Mouse (Mus musculus): ENCODE measurements around the gene Abca17. TPM values are rescaled to one million over a fixed set of nuclear protein-coding genes. Genes with fewer than 3 reads are reported as not detected.

Abca17 gene
- polyA plus RNA-seq, 1 experiment, result 21.1 TPM

DNA sequence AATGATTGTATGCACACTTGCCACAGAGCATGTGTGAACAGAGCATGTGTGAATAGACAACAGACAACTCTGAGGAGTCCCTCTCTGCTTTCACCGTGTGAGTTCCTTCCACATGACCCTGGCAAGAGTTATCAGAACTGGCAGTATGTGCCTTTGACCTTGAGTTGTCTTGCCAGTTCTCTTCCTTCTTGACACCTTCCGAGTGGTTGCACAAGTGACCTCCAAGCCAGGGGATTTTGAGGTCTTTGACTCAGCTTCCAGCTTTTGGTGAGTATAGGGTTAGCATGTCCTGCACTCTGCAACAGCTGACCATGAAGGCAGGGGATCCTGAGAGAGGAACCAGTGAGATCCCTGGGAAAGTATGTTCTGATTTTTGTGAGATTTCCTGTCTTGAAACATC, 27.6 kb upstream of the Abca17 start:
- no peak overlapping the region for H3K27ac ChIP-seq (ENCODE audit: control insufficient read depth, insufficient read depth, low read depth, low read length)
- H3K4me3 ChIP-seq (ENCODE audit: control insufficient read depth, low read depth, low read length), result no peak overlapping the region
- no peaks in the 10 kb centered on the region; the same call in 1 of the 2 replicates for H3K4me1 ChIP-seq (ENCODE audit: control insufficient read depth, insufficient read depth, low read length)
- no peaks in the 10 kb centered on the region for H3K27me3 ChIP-seq (ENCODE audit: control insufficient read depth, insufficient read depth, low read length)
- H3K36me3 ChIP-seq (ENCODE audit: control insufficient read depth, insufficient read depth, low read length), result no peaks in the 10 kb centered on the region
- TF ChIP-seq POLR2A (IDR thresholded peaks at IDR 0.05; ENCODE audit: control insufficient read depth, low read depth, low read length) (no peak), CTCF (IDR thresholded peaks at IDR 0.05; ENCODE audit: control insufficient read depth, insufficient read depth, insufficient replicate concordance, low read depth, low read length) (no peak)

DNA sequence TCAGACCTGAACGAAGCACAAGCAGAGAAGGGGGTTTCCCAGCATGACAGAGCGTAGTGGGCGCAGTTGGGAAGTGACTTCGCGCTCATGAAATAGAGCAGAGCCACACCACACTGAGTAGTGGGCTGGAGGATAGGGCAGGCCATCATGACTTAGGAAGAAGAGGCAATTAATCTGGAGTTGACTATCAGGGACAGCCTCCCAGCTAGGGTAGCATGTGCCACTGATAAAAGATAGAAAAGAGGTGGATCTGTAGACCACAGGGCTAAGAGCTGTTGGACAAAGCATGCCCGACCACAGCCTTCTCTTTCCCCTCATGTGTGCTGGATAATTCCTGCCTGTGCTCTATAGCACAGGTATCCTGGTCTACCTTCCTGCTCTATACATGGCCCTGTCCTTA, 25.0 kb upstream of the Abca17 start:
- no peak overlapping the region for H3K27ac ChIP-seq (ENCODE audit: control insufficient read depth, insufficient read depth, low read depth, low read length)
- TF ChIP-seq POLR2A (IDR thresholded peaks at IDR 0.05; ENCODE audit: control insufficient read depth, low read depth, low read length) (no peak), CTCF (IDR thresholded peaks at IDR 0.05; ENCODE audit: control insufficient read depth, insufficient read depth, insufficient replicate concordance, low read depth, low read length) (no peak)
- no peak overlapping the region for H3K4me3 ChIP-seq (ENCODE audit: control insufficient read depth, low read depth, low read length)
- H3K4me1 ChIP-seq (ENCODE audit: control insufficient read depth, insufficient read depth, low read length), result no peaks in the 10 kb centered on the region; the same call in 1 of the 2 replicates
- no peaks in the 10 kb centered on the region for H3K36me3 ChIP-seq (ENCODE audit: control insufficient read depth, insufficient read depth, low read length)
- no peaks in the 10 kb centered on the region for H3K27me3 ChIP-seq (ENCODE audit: control insufficient read depth, insufficient read depth, low read length)

DNA sequence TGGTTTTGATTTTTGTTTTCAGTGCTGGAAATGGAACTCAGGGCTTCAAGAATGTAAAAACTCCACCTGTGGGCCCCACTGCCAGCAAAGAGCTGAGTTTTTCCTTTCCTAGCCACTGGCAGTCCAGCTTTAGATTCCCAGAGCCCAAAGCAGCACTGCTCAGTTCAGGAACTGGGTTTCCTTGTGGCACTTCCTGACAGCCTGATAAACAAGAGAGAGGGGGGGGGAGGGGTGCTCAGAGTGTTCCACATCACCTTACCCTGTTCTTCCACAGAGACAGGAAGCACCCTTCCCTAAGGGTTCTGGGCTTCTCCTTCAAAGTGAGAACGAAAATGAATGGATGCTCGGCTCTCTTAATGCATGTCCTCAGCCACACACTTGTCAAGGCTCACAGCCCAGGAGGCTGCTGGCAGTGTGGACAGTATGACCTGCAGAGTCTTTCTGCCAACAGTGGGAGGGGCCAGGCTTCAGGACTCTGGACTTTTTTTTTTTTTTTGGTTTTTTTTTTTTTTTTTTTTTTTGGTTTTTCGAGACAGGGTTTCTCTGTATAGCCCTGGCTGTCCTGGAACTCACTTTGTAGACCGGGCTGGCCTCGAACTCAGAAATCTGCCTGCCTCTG, 24.3 kb upstream of the Abca17 start:
- Histone ChIP-seq H3K4me1 (ENCODE audit: control insufficient read depth, insufficient read depth, low read length) (no peaks in the 10 kb centered on the region; the same call in 1 of the 2 replicates), H3K36me3 (ENCODE audit: control insufficient read depth, insufficient read depth, low read length) (no peaks in the 10 kb centered on the region), H3K4me3 (ENCODE audit: control insufficient read depth, low read depth, low read length) (no peak overlapping the region), H3K27ac (ENCODE audit: control insufficient read depth, insufficient read depth, low read depth, low read length) (no peak overlapping the region), H3K27me3 (ENCODE audit: control insufficient read depth, insufficient read depth, low read length) (no peaks in the 10 kb centered on the region)
- TF ChIP-seq CTCF (IDR thresholded peaks at IDR 0.05; ENCODE audit: control insufficient read depth, insufficient read depth, insufficient replicate concordance, low read depth, low read length) (no peak), POLR2A (IDR thresholded peaks at IDR 0.05; ENCODE audit: control insufficient read depth, low read depth, low read length) (no peak)

DNA sequence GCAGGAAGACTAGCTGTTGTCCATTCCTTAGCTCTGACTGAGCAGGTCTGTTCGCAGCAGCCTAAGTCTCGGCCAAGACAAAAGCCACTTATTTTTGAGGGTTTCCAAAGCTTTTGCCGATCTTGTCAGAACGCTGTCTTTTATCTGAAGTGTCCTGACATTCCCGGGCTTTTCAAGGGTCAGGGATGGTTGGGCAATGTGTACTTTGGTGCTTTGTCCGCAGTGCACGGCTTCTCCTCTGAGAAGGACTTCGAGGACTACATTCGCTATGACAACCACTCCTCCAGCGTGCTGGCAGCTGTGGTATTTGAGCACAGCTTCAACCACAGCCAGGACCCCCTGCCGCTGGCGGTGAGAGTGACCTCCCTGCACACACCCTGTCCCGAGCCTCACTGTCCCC, 15.0 kb upstream of the Abca17 start:
- H3K4me3 ChIP-seq (ENCODE audit: control insufficient read depth, low read depth, low read length), result no peak overlapping the region
- TF ChIP-seq POLR2A (IDR thresholded peaks at IDR 0.05; ENCODE audit: control insufficient read depth, low read depth, low read length) (no peak), CTCF (IDR thresholded peaks at IDR 0.05; ENCODE audit: control insufficient read depth, insufficient read depth, insufficient replicate concordance, low read depth, low read length) (no peak)
- no peaks in the 10 kb centered on the region for H3K27me3 ChIP-seq (ENCODE audit: control insufficient read depth, insufficient read depth, low read length)
- H3K36me3 ChIP-seq (ENCODE audit: control insufficient read depth, insufficient read depth, low read length), result no peaks in the 10 kb centered on the region
- no peak overlapping the region for H3K27ac ChIP-seq (ENCODE audit: control insufficient read depth, insufficient read depth, low read depth, low read length)
- no peaks in the 10 kb centered on the region; the same call in 1 of the 2 replicates for H3K4me1 ChIP-seq (ENCODE audit: control insufficient read depth, insufficient read depth, low read length)

DNA sequence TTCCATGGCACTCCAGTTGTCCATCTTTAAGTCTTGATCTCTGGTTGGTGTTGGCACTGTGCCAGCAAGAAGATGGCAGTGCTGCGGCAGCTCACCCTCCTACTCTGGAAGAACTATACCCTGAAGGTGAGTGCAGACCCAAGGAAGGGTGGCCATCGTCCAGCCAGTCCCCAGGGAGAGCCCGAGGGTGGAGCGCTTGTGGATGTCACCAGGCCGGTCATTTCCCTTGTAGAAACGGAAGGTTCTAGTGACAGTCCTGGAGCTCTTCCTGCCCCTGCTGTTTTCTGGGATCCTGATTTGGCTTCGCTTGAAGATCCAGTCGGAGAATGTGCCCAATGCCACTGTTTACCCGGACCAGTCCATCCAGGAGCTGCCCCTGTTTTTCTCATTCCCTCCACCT, 13.6 kb upstream of the Abca17 start:
- no peaks in the 10 kb centered on the region for H3K27me3 ChIP-seq (ENCODE audit: control insufficient read depth, insufficient read depth, low read length)
- H3K27ac ChIP-seq (ENCODE audit: control insufficient read depth, insufficient read depth, low read depth, low read length), result no peak overlapping the region
- no peaks in the 10 kb centered on the region for H3K36me3 ChIP-seq (ENCODE audit: control insufficient read depth, insufficient read depth, low read length)
- H3K4me3 ChIP-seq (ENCODE audit: control insufficient read depth, low read depth, low read length), result no peak overlapping the region
- H3K4me1 ChIP-seq (ENCODE audit: control insufficient read depth, insufficient read depth, low read length), result peaks cover 2% of the 10 kb centered on the region; the same call in 1 of the 2 replicates
- TF ChIP-seq POLR2A (IDR thresholded peaks at IDR 0.05; ENCODE audit: control insufficient read depth, low read depth, low read length), result no peak
- no peak for TF ChIP-seq CTCF (IDR thresholded peaks at IDR 0.05; ENCODE audit: control insufficient read depth, insufficient read depth, insufficient replicate concordance, low read depth, low read length)

DNA sequence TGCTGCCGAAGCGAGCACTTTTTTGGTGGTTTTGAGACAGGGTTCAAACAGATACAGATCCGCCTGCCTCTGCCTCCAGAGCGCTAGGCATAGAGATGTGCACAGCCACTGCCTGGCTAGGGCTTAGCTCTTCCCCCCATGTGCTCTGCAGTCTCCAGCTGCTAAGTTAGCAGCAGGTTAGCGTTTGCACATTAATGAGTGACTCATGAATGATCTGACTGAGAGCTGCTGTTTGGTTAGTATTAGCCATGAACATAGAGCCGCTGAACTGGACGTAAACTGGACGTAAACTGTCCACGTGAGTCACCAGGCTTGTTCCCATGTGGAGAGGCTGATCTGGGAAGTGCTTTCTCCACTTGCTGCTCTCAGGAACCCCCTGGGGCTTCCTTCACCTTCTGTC, 11.7 kb upstream of the Abca17 start:
- H3K4me1 ChIP-seq (ENCODE audit: control insufficient read depth, insufficient read depth, low read length), result peaks cover 2% of the 10 kb centered on the region; the same call in 1 of the 2 replicates
- H3K27ac ChIP-seq (ENCODE audit: control insufficient read depth, insufficient read depth, low read depth, low read length), result no peak overlapping the region
- TF ChIP-seq CTCF (IDR thresholded peaks at IDR 0.05; ENCODE audit: control insufficient read depth, insufficient read depth, insufficient replicate concordance, low read depth, low read length), result no peak
- TF ChIP-seq POLR2A (IDR thresholded peaks at IDR 0.05; ENCODE audit: control insufficient read depth, low read depth, low read length), result no peak
- H3K27me3 ChIP-seq (ENCODE audit: control insufficient read depth, insufficient read depth, low read length), result no peaks in the 10 kb centered on the region
- no peak overlapping the region for H3K4me3 ChIP-seq (ENCODE audit: control insufficient read depth, low read depth, low read length)
- H3K36me3 ChIP-seq (ENCODE audit: control insufficient read depth, insufficient read depth, low read length), result no peaks in the 10 kb centered on the region

DNA sequence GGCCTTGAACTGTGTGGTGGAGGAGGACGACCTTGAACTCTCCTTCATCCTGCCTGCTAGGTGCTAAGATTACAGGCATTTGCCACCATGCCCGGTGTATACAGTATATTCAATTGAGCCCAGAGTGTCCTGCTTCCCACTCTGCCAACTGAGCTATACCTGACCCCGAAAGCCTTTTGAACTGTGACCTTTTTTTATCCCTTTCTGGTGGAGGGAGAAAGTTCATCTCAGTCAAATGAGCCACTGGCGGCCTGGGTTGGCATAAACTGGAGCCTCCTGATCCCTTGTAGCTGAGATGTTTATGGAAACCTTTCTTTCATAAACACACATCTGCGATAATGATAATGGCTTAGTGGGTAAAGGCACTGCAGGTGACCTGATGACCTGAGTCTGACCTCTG, 10.4 kb upstream of the Abca17 start:
- TF ChIP-seq POLR2A (IDR thresholded peaks at IDR 0.05; ENCODE audit: control insufficient read depth, low read depth, low read length) (no peak), CTCF (IDR thresholded peaks at IDR 0.05; ENCODE audit: control insufficient read depth, insufficient read depth, insufficient replicate concordance, low read depth, low read length) (no peak)
- H3K27me3 ChIP-seq (ENCODE audit: control insufficient read depth, insufficient read depth, low read length), result no peaks in the 10 kb centered on the region
- H3K4me1 ChIP-seq (ENCODE audit: control insufficient read depth, insufficient read depth, low read length), result peaks cover 2% of the 10 kb centered on the region; the same call in 1 of the 2 replicates
- H3K36me3 ChIP-seq (ENCODE audit: control insufficient read depth, insufficient read depth, low read length), result no peaks in the 10 kb centered on the region
- no peak overlapping the region for H3K27ac ChIP-seq (ENCODE audit: control insufficient read depth, insufficient read depth, low read depth, low read length)
- no peak overlapping the region for H3K4me3 ChIP-seq (ENCODE audit: control insufficient read depth, low read depth, low read length)
